Mouse (Mus musculus): Measurements from ENCODE around the gene Stip1. TPM values are rescaled to one million over a fixed set of nuclear protein-coding genes. Genes with fewer than 3 reads are reported as not detected.

Gene Stip1
- polyA plus RNA-seq, 1 experiment from 2014 or later: 249 TPM

DNA sequence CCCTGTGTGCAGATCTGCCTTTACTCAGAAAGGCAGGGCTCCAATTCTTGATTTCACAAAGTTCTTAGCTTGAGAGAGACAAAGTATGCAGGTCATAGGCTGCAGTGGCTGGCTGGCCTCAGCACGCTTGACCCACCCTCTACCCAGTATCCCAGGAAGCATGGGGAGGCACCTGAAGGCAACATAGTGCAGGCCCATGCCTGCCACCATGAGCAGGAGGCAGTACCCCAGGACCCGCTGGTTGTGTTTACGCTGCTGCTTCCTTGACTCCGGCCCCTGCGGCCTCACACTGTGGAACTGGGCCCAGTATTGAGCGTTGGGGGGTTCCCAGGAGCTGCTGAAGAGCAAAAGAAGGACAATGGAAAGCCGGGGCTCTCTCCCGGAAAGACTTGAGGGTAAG lies 50.5 kb downstream of the Stip1 start:
- peaks cover 9% of the 10 kb centered on the region for H3K36me3 ChIP-seq
- ATAC-seq (ENCODE audit: borderline replicate concordance, extremely low read depth, low FRiP score, low TSS enrichment): no peak
- peaks cover 35% of the 10 kb centered on the region for H3K4me1 ChIP-seq
- H3K4me2 ChIP-seq: no peak overlapping the region
- no peak overlapping the region for H3K9ac ChIP-seq
- H3K4me3 ChIP-seq: no peak overlapping the region
- H3K9me3 ChIP-seq: no peaks in the 10 kb centered on the region
- H3K27me3 ChIP-seq: no peaks in the 10 kb centered on the region
- WGBS: 73% methylated on average over 8 of the region's 8 CpGs
- H3K27ac ChIP-seq: peak overlapping the region; percentile 6; the same call in 1 of the 2 replicates

DNA sequence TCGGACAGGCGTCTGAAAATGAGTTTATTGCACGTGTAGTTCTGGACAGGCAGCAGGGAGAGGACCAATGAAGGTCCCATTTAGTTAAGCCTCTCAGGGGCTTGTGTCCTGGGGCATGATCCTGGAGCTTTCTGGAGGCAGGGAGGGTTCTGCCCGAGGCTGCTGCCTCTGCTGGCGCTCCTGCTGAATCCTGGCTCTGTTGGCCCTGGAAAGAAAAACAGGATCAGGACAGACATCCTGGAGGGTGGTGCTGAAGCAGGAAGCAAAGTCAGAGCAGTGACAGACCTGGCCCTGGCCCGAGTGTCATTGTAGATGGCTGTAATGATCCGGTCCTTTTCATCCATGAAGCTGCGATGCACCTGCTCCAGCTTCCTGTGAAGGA lies 51.9 kb downstream of the Stip1 start:
- H3K27ac ChIP-seq: peak overlapping the region; percentile 92
- H3K4me3 ChIP-seq: peak overlapping the region; percentile 93
- peak overlapping the region; percentile 89 for H3K4me2 ChIP-seq
- WGBS: 4% methylated on average over 8 of the region's 8 CpGs
- no peak for ATAC-seq (ENCODE audit: borderline replicate concordance, extremely low read depth, low FRiP score, low TSS enrichment)
- H3K9me3 ChIP-seq: no peaks in the 10 kb centered on the region
- peaks cover 27% of the 10 kb centered on the region for H3K4me1 ChIP-seq
- H3K27me3 ChIP-seq: no peaks in the 10 kb centered on the region
- peaks cover 19% of the 10 kb centered on the region for H3K36me3 ChIP-seq
- peak overlapping the region; percentile 95 for H3K9ac ChIP-seq

DNA sequence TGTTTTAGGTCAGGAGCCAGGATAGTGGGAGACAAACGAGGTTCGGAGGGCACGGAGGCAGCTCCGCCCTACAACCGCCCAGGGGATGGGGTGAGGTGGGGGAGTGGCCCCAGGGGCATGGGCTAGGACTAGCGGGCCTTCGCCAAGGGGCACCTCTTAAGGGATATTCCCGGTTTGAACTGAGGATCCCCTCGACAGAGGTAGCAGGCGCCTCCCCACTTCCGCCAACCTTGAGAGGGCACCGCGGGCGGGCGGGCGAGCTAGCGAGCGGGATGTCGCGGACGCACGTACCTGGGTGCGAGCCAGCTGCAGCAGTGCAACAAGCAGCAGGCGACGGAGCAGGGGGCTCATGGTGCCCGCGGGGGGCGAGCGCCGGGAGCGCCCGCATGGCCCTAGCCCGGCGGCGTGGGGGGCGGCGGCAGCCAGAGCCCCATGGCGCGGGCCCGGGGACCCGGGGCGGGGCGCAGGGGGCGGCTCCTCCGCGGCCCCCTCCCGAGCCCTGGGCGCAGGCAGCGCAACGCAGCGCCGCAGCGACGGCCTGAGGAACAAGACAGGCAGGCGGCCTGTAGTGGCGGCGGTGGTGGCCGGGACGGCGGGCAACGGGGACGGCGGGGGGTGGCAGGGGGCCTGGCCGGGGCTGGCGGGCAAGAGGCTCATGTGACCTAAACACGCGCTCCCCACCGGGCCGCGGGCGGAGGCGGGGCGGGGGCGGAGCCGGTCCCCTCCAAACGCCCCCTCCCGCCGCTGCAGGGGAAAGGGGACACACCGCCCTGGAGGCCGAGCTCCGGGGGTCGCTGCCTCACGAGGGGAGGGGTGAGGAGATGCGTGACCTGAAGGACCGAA lies 52.5 kb downstream of the Stip1 start, which contains the start of gene Vegfb:
Gene Vegfb, minus strand, starts transcription at position 591 of the 843 bp plus-strand sequence.
- Histone ChIP-seq H3K4me1 (peaks cover 26% of the 10 kb centered on the region), H3K4me3 (peak within 1 kb of the TSS; percentile 93), H3K36me3 (peaks cover 25% of the 10 kb centered on the region), H3K9me3 (no peaks in the 10 kb centered on the region), H3K27me3 (no peaks in the 10 kb centered on the region), H3K27ac (peak within 1 kb of the TSS; percentile 92), H3K4me2 (peak within 1 kb of the TSS; percentile 89), H3K9ac (peak within 1 kb of the TSS; percentile 95)
- ATAC-seq (ENCODE audit: borderline replicate concordance, extremely low read depth, low FRiP score, low TSS enrichment): peak; percentile 62
- under 1% methylated on average over 64 of the region's 85 CpGs for WGBS

DNA sequence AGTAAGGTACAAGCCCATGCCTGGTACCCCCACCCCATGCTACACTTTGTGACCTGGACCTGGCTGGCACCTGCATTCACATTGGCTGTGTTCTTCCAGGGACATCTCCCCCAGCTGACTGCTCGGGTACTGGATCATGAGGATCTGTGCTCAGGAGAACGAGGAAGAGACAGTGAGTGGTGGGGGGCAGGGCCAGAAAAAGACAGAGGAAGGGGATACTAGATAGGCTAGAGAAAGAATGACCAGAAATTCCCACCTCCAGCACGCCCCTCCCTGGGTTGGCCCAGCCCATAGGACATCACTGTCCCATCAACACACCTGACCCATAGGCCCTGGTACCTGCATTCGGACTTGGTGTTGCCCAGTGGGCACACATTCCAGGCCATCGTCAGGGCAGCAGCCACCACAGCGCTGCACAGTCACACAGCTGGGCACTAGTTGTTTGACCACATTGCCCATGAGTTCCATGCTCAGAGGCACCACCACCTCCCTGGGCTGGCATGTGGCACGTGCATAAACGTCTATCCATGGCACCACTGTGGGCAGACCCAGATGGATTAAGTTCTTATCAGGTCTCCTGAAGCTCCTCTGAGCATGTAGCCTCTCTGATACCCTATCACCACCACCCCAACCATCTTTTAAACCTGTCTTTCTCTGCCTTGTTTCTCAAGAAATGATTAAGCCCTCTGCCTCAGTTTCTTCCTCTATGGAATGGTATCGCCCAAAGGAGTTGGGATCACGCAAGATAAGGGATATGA lies 53.6 kb downstream of the Stip1 start:
- Histone ChIP-seq H3K27ac (no peak overlapping the region), H3K9ac (peak overlapping the region; percentile 95; the same call in 1 of the 2 replicates), H3K36me3 (peaks cover 28% of the 10 kb centered on the region), H3K4me1 (peaks cover 26% of the 10 kb centered on the region), H3K27me3 (no peaks in the 10 kb centered on the region), H3K4me3 (peak overlapping the region; percentile 93), H3K9me3 (no peaks in the 10 kb centered on the region), H3K4me2 (peak overlapping the region; percentile 89)
- WGBS: 72% methylated on average over 10 of the region's 10 CpGs
- ATAC-seq (ENCODE audit: borderline replicate concordance, extremely low read depth, low FRiP score, low TSS enrichment): no peak

DNA sequence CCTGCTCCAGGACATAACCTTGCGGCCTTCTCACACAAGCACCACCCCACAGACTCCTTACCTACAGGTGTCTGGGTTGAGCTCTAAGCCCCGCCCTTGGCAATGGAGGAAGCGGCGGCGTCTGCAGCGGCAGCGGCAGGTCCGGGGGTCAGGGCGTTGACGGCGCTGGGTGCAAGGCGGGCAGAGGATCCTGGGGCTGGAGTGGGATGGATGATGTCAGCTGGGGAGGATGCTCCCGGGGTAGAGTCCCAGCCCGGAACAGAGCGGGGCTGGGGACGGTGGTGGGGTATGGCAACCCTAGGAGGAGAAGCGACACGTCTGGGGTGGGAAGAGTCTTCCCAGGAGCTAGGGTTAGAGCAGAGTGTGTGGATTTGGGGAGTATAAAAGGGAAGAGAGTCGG lies 54.5 kb downstream of the Stip1 start:
- H3K27ac ChIP-seq: no peak overlapping the region
- H3K9ac ChIP-seq: no peak overlapping the region
- peaks cover 28% of the 10 kb centered on the region for H3K36me3 ChIP-seq
- WGBS: 87% methylated on average over 19 of the region's 19 CpGs
- H3K9me3 ChIP-seq: no peaks in the 10 kb centered on the region
- H3K27me3 ChIP-seq: no peaks in the 10 kb centered on the region
- ATAC-seq (ENCODE audit: borderline replicate concordance, extremely low read depth, low FRiP score, low TSS enrichment): no peak
- peaks cover 30% of the 10 kb centered on the region for H3K4me1 ChIP-seq
- no peak overlapping the region for H3K4me3 ChIP-seq
- no peak overlapping the region for H3K4me2 ChIP-seq

DNA sequence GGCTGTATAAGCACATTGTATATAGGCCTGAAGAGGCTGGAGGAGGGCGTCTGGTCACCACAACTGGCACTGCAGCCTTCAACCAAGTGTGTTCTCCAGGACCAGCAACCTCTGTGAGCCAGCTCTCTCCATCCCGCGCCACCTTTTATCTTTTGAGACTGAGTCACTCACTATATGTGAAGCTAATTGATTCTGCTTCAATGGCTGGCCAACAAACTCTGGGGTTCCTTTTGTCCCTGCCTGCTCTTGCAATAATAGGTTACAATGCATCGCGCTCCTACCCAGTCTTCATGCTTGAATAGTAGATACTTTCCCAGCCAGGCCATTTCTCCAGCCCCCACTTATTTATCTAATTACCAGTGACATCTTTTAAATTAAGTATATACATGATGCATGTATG lies 56.1 kb downstream of the Stip1 start:
- Histone ChIP-seq H3K27ac (no peak overlapping the region), H3K4me1 (peaks cover 37% of the 10 kb centered on the region), H3K27me3 (no peaks in the 10 kb centered on the region), H3K9me3 (no peaks in the 10 kb centered on the region), H3K9ac (no peak overlapping the region), H3K4me2 (no peak overlapping the region), H3K4me3 (no peak overlapping the region), H3K36me3 (peaks cover 28% of the 10 kb centered on the region)
- no peak for ATAC-seq (ENCODE audit: borderline replicate concordance, extremely low read depth, low FRiP score, low TSS enrichment)
- WGBS: 91% methylated on average over 5 of the region's 5 CpGs

DNA sequence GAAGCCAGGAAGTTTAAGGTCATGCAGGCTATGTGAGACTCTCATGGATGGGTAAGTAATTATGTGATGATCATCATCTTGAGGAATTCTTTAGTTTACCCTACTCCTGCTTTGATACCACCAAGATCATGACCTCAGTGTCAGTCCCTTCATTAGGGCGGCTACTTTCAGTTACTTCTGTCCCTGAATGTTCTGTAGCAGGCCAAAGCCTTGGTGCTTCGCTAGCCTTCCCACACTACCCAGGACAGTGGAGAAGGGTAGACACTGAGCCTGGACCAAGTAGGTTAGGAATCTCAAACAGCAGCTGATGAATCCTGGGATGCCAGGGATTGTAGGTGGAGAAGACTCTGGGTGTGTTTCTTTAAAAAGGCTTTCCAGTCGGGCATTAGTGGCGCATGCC lies 58.3 kb downstream of the Stip1 start:
- 86% methylated on average over 4 of the region's 4 CpGs for WGBS
- no peak for ATAC-seq (ENCODE audit: borderline replicate concordance, extremely low read depth, low FRiP score, low TSS enrichment)
- H3K27ac ChIP-seq: no peak overlapping the region

DNA sequence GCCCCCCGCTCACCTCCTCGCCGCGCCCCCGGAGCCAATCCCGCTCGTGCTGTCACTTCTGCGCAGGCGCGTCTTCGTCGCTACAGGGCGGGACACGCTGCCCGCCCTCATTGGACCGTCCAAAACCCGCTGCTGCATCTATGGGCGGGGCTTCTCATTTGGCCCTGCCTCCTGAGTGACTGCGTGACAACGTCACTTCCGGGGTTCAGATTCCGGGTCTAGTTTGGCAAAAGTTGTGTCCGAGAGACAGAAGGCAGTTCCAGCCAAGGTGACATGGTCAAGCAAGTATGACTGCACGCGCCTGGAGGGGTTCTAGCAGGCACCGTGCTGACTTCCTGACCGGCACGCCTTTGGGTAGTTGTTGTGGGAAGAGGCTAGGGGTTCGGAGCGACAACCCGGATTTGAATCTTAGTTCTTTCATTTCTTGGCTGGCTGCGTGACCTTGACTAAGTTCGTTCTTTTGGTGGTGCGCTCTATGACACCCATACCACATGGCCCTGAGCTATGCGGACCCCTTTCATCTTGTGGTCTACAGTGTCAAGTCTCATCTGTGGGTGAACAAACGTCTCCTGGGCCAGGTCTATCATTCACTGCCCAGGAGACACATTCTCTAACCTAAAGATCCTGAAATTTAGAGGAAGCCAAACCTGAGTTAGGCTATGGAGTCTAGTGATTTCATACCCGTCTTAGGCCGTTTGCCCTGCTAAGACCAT lies 59.2 kb downstream of the Stip1 start, which contains the start of gene Fkbp2:
Gene Fkbp2, minus strand, starts transcription at position 121 of the 713 bp plus-strand sequence.
- H3K4me2 ChIP-seq: peak within 1 kb of the TSS; percentile 78
- H3K27me3 ChIP-seq: no peaks in the 10 kb centered on the region
- H3K9ac ChIP-seq: peak within 1 kb of the TSS; percentile 87
- H3K36me3 ChIP-seq: peaks cover 46% of the 10 kb centered on the region
- peaks cover 41% of the 10 kb centered on the region for H3K4me1 ChIP-seq
- H3K9me3 ChIP-seq: no peaks in the 10 kb centered on the region
- peak; percentile 91 for ATAC-seq (ENCODE audit: borderline replicate concordance, extremely low read depth, low FRiP score, low TSS enrichment)
- H3K4me3 ChIP-seq: peak within 1 kb of the TSS; percentile 82
- 1% methylated on average over 38 of the region's 38 CpGs for WGBS
- peak within 1 kb of the TSS; percentile 95 for H3K27ac ChIP-seq

More for the DNA sequence above, 58.3 kb downstream of the Stip1 start:
- Histone ChIP-seq H3K4me3 (peak overlapping the region; percentile 82; the same call in 1 of the 2 replicates), H3K36me3 (peaks cover 46% of the 10 kb centered on the region), H3K4me1 (peaks cover 41% of the 10 kb centered on the region), H3K4me2 (peak overlapping the region; percentile 78; the same call in 1 of the 2 replicates), H3K27me3 (no peaks in the 10 kb centered on the region), H3K9me3 (no peaks in the 10 kb centered on the region), H3K9ac (peak overlapping the region; percentile 87)

DNA sequence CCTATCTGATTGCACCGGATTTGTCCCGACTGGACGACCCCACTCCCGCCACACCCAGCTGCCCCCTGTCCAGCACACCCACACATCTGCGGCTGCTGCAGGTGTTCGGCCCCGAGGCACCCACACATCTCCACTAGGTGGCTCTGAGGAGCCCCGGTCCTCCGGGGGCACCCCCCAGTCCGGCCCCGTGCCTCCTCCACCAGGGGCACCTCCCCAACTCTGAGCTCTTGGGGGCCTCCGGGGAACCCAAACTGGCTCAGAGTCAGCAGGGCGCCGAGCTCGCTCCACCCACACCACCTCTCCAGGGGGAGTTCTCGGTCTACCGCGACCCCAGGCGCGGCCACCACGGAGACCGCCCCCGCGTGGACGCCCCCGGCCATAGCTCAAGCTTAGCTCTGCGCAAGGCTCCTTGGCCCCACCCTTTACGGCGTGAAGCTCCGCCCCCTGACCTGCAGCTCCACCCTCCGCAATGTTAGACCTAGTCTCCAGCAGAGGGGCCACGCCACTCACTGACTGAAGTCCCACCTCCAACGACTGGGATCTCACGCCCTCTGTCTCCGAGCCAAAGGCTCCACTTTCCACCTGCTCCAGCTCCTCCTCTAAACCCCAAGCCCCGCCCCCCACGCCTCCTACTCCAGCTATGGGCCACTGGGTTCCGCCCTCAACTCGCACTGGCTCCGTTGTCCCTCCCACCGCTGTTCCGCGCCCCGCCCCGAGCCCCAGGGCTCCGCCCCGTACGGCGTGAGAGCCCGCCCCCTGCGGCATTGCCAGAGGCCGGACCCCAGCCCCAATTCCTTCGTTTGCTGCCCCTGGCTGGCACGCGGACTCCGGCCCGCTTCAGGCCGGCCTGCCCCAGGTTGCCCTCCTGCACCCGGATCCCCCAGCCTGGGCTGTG lies 60.0 kb downstream of the Stip1 start:
- Histone ChIP-seq H3K36me3 (peaks cover 39% of the 10 kb centered on the region), H3K4me3 (peak overlapping the region; percentile 82), H3K4me2 (peak overlapping the region; percentile 78), H3K27ac (peak overlapping the region; percentile 95), H3K27me3 (no peaks in the 10 kb centered on the region), H3K4me1 (peaks cover 41% of the 10 kb centered on the region), H3K9ac (peak overlapping the region; percentile 87), H3K9me3 (no peaks in the 10 kb centered on the region)
- under 1% methylated on average over 59 of the region's 59 CpGs for WGBS
- ATAC-seq (ENCODE audit: borderline replicate concordance, extremely low read depth, low FRiP score, low TSS enrichment): peak; percentile 92

DNA sequence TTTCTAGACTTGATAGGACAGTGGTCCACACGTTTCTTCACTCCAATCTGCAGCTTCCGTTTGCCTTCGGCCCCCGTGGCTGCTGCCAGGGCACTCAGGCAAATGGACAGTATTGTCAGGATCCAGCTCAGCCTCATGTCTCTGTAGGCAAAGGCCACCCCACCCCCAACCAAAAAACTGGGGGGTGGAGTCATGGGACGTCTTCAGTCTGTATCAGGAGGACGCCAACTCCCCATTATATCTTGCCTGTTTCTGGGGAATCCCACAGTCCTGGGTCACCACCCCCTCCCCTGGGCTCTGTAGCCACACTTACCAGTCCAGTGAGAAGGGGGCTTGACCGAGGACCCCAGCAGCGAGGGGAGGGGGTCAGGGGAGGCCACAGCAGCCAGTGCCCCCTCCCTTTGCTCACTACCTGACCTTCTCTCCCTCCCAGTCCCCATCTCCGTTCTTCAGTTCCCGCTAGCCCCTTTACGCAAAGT lies 60.7 kb downstream of the Stip1 start:
- Histone ChIP-seq H3K9me3 (no peaks in the 10 kb centered on the region), H3K27ac (peak overlapping the region; percentile 95), H3K4me3 (peak overlapping the region; percentile 82), H3K4me2 (peak overlapping the region; percentile 78), H3K27me3 (no peaks in the 10 kb centered on the region), H3K36me3 (peaks cover 37% of the 10 kb centered on the region), H3K9ac (peak overlapping the region; percentile 56), H3K4me1 (peaks cover 42% of the 10 kb centered on the region)
- 5% methylated on average over 11 of the region's 11 CpGs for WGBS
- no peak for ATAC-seq (ENCODE audit: borderline replicate concordance, extremely low read depth, low FRiP score, low TSS enrichment)
